ENCODE assay signal across 15 mouse cellular contexts in genomic region chr7:73304799-73305198, GRCm38 (mm10).
A peak's percentile ranks its signal among the peaks of the same experiment; 100 is the strongest.
DNase-seq lines count a peak whose midpoint lies in the region; ATAC-seq and TF ChIP-seq lines count a peak whose summit lies in the region.
"Had no signal": no experiment of that assay in that cellular context is flagged by ENCODE, and none has a peak within 500 bp of the region (broad histone marks: within the 10 kb centered on the region; RNA-seq: fewer than 3 reads in every experiment).

No protein-coding gene starts in this region.

- no peaks in the 10 kb centered on the region for H3K36me3 ChIP-seq in forebrain, embryonic 11.5 days (ENCODE audit: control insufficient read depth, insufficient read depth, low read length)
- H3K36me3 ChIP-seq in forebrain, postnatal 0 days (ENCODE audit: insufficient read depth) = no peaks in the 10 kb centered on the region
- no peaks in the 10 kb centered on the region for H3K36me3 ChIP-seq in hindbrain, embryonic 15.5 days
- H3K36me3 ChIP-seq in neural tube, embryonic 12.5 days = no peaks in the 10 kb centered on the region
- H3K36me3 ChIP-seq: intestine, embryonic 15.5 days; liver, embryonic 13.5 days had no signal

- no peak overlapping the region; the same call in 1 of the 2 replicates for H3K27ac ChIP-seq in forebrain, embryonic 11.5 days (ENCODE audit: low read depth, low read length)
- no peak overlapping the region for H3K27ac ChIP-seq in forebrain, postnatal 0 days (ENCODE audit: low read depth, low read length)
- H3K27ac ChIP-seq in hindbrain, embryonic 15.5 days (replicated peaks) = 0 out of 2 replicates have a peak overlapping the region, but pooled peaks have one; percentile 29
- no peak overlapping the region for H3K27ac ChIP-seq in neural tube, embryonic 12.5 days
- H3K27ac ChIP-seq: heart, adult 2 months; intestine, embryonic 15.5 days; liver, embryonic 13.5 days had no signal

- peak; percentile 61 for ATAC-seq in forebrain, embryonic 11.5 days (replicated peaks; ENCODE audit: low FRiP score)
- no peak for ATAC-seq in forebrain, postnatal 0 days
- peak; percentile 45 for ATAC-seq in hindbrain, embryonic 15.5 days (ENCODE audit: low FRiP score, low read depth)
- peak; percentile 67; the same call in 1 of the 2 replicates for ATAC-seq in neural tube, embryonic 12.5 days (ENCODE audit: low FRiP score, low read depth)
- ATAC-seq: intestine, embryonic 15.5 days had no signal

- H3K4me3 ChIP-seq in forebrain, embryonic 11.5 days (ENCODE audit: low read depth, low read length) = no peak overlapping the region
- no peak overlapping the region for H3K4me3 ChIP-seq in forebrain, postnatal 0 days (ENCODE audit: low read depth, low read length)
- H3K4me3 ChIP-seq in hindbrain, embryonic 15.5 days = no peak overlapping the region
- H3K4me3 ChIP-seq in neural tube, embryonic 12.5 days = no peak overlapping the region
- H3K4me3 ChIP-seq: erythroblast, embryonic 14.5 days; heart, adult 2 months; intestine, embryonic 15.5 days; liver, embryonic 13.5 days had no signal

- no peak for TF ChIP-seq CTCF in forebrain, postnatal 0 days (IDR thresholded peaks at IDR 0.05; ENCODE audit: low read depth)

- H3K4me1 ChIP-seq in forebrain, embryonic 11.5 days (replicated peaks; ENCODE audit: control insufficient read depth, insufficient read depth, low read length) = peaks cover 21% of the 10 kb centered on the region
- H3K4me1 ChIP-seq in forebrain, postnatal 0 days (ENCODE audit: insufficient read depth) = 0 out of 2 replicates have a peak, but pooled peaks cover 4% of the 10 kb centered on the region
- H3K4me1 ChIP-seq in hindbrain, embryonic 15.5 days (replicated peaks) = peaks cover 31% of the 10 kb centered on the region
- H3K4me1 ChIP-seq in neural tube, embryonic 12.5 days = peaks cover 30% of the 10 kb centered on the region
- H3K4me1 ChIP-seq: liver, embryonic 13.5 days had no signal

- no peak overlapping the region for H3K9ac ChIP-seq in forebrain, embryonic 11.5 days (ENCODE audit: low read length)
- H3K9ac ChIP-seq in forebrain, postnatal 0 days = no peak overlapping the region
- H3K9ac ChIP-seq in hindbrain, embryonic 15.5 days = no peak overlapping the region
- no peak overlapping the region for H3K9ac ChIP-seq in neural tube, embryonic 12.5 days
- H3K9ac ChIP-seq: intestine, embryonic 15.5 days; liver, embryonic 13.5 days had no signal

- peak overlapping the region; percentile 32 for H3K4me2 ChIP-seq in forebrain, embryonic 11.5 days (ENCODE audit: low read depth, low read length, severe bottlenecking)
- no peak overlapping the region for H3K4me2 ChIP-seq in forebrain, postnatal 0 days (ENCODE audit: low read depth)
- no peak overlapping the region for H3K4me2 ChIP-seq in hindbrain, embryonic 15.5 days
- peak overlapping the region; percentile 36 for H3K4me2 ChIP-seq in neural tube, embryonic 12.5 days (replicated peaks)
- H3K4me2 ChIP-seq: intestine, embryonic 15.5 days; liver, embryonic 13.5 days had no signal

- H3K27me3 ChIP-seq in forebrain, embryonic 11.5 days (ENCODE audit: control insufficient read depth, insufficient read depth, low read length) = no peaks in the 10 kb centered on the region; the same call in 1 of the 2 replicates
- no peaks in the 10 kb centered on the region for H3K27me3 ChIP-seq in forebrain, postnatal 0 days (ENCODE audit: insufficient read depth, low read length)
- no peaks in the 10 kb centered on the region for H3K27me3 ChIP-seq in hindbrain, embryonic 15.5 days
- no peaks in the 10 kb centered on the region for H3K27me3 ChIP-seq in neural tube, embryonic 12.5 days (replicated peaks)
- H3K27me3 ChIP-seq: intestine, embryonic 15.5 days; liver, embryonic 13.5 days had no signal

- H3K9me3 ChIP-seq in forebrain, embryonic 11.5 days (ENCODE audit: control insufficient read depth, low read length) = no peaks in the 10 kb centered on the region
- no peaks in the 10 kb centered on the region for H3K9me3 ChIP-seq in forebrain, postnatal 0 days (ENCODE audit: low read length)
- H3K9me3 ChIP-seq in hindbrain, embryonic 15.5 days = no peaks in the 10 kb centered on the region
- H3K9me3 ChIP-seq in neural tube, embryonic 12.5 days = no peaks in the 10 kb centered on the region
- H3K9me3 ChIP-seq: intestine, embryonic 15.5 days; liver, embryonic 13.5 days had no signal

- DNase-seq in forebrain, embryonic 11.5 days (ENCODE audit: low spot score) = peak; percentile 59
- DNase-seq in forebrain, postnatal 0 days = no peak
- peak; percentile 72 for DNase-seq in embryo, embryonic 11 days
- no peak for DNase-seq in ovary, postnatal 36 days (ENCODE audit: low spot score)
- DNase-seq in testis, postnatal 14 days (ENCODE audit: low spot score) = no peak
- DNase-seq in thymus, postnatal 36 days = no peak
- DNase-seq: adrenal gland, postnatal 25 days; cerebellum, adult 9-11 months; heart, adult 2 months; liver, embryonic 13.5 days; thymus, postnatal 14 days had no signal

- WGBS in forebrain, embryonic 11.5 days = 4% methylated on average over 9 of the region's 9 CpGs
- WGBS in forebrain, postnatal 0 days = 19% methylated on average over 9 of the region's 9 CpGs
- 6% methylated on average over 9 of the region's 9 CpGs for WGBS in hindbrain, embryonic 15.5 days
- WGBS in neural tube, embryonic 12.5 days = 8% methylated on average over 9 of the region's 9 CpGs

Comparison
In these comparisons a context has a peak if more than half of its experiments do, and no peak if none do; other contexts are left out.
1. DNase-seq: peak in forebrain, embryonic 11.5 days (single experiment) and embryo, embryonic 11 days (single experiment); none in forebrain, postnatal 0 days (single experiment), ovary, postnatal 36 days (single experiment), testis, postnatal 14 days (single experiment) and thymus, postnatal 36 days (0 of 2).
2. H3K4me2 ChIP-seq: peak in forebrain, embryonic 11.5 days (single experiment) and neural tube, embryonic 12.5 days (single experiment); none in forebrain, postnatal 0 days (single experiment) and hindbrain, embryonic 15.5 days (single experiment).